Mouse (Mus musculus) adrenal gland, postnatal 4 days (tissue): ENCODE results near the gene Topors. TPM values are rescaled to one million over a fixed set of nuclear protein-coding genes. Genes with fewer than 3 reads are reported as not detected.

Experiments used
- DNase-seq, 2 experiments: peaks; one replicate each; pipeline ENCODE4 v3.0.0; 2021 to 2022; ENCODE audit warnings: low spot score in 2 of 2, mixed read lengths in 2 of 2
- total RNA-seq, 2 experiments: library from RNA; stranded (reverse); gene quantifications; 2 replicates each; pipeline ENCODE4 v1.2.3; 2021

The Topors gene
- total RNA-seq, 2 experiments from 2014 or later: 36.7 to 37.9 TPM

GRCm38 (mm10) chr4:40212177-40212576, 57.5 kb downstream of the Topors start:
- no peak for DNase-seq

Other genes starting within 250 kb of the Topors start
- 100 to 1,000 TPM; 133 to 144 TPM for gene Aco1, start 126.8 kb downstream of the Topors start, total RNA-seq
- gene Ddx58, start 30.0 kb downstream of the Topors start, total RNA-seq: 10 to 100 TPM; 22.7 to 23.4 TPM
- 10 to 100 TPM; 35.6 to 45.2 TPM for gene Smim27, start 271 bp downstream of the Topors start, total RNA-seq
- gene Ndufb6, start 9.6 kb upstream of the Topors start, total RNA-seq: 100 to 1,000 TPM; 174 to 206 TPM
- under 1 TPM; 0.20 to 0.70 TPM for gene Tmem215, start 202.3 kb upstream of the Topors start, total RNA-seq